Mouse (Mus musculus) MEL (cell line): ENCODE data around the gene Dhx15.
"Not testable (repeated sequence)": the region's sequence is repeated elsewhere in the genome, so short reads cannot be mapped to it uniquely, and the experiment has no call there.

Source experiments
- CHD2 ChIP-seq: IDR thresholded peaks from 2 replicates; pipeline ENCODE4 v1.6.1; 2011; ENCODE audit warnings: low read length, improper control_type of control experiment
- CTCF ChIP-seq, 3 experiments: IDR thresholded peaks in 2 of 3; conservative IDR thresholded peaks in 1 of 3; 2 replicates each; pipeline ENCODE4 v1.5.1; 2011 to 2012; ENCODE audit warnings: low read length in 3 of 3, low read depth in 2 of 3, mild to moderate bottlenecking in 2 of 3, improper control_type of control experiment in 1 of 3, inconsistent platforms in 1 of 3, mixed read lengths in 1 of 3, moderate library complexity in 1 of 3; ENCODE audit not compliant: control insufficient read depth in 1 of 3, insufficient read depth in 1 of 3, poor library complexity in 1 of 3, severe bottlenecking in 1 of 3
- GATA1 ChIP-seq: IDR thresholded peaks from 2 replicates; pipeline ENCODE4 v1.6.1; 2011; ENCODE audit warnings: low read depth, low read length, improper control_type of control experiment
- POLR2A ChIP-seq, 2 experiments: IDR thresholded peaks; 2 replicates each; pipeline ENCODE4 v1.6.1; 2011 to 2012; ENCODE audit warnings: low read length in 2 of 2, mild to moderate bottlenecking in 2 of 2, control low read depth in 1 of 2, improper control_type of control experiment in 1 of 2, low read depth in 1 of 2, moderate library complexity in 1 of 2; ENCODE audit not compliant: control insufficient read depth in 1 of 2, insufficient read depth in 1 of 2, poor library complexity in 1 of 2
- RAD21 ChIP-seq: IDR thresholded peaks from 2 replicates; pipeline ENCODE4 v1.6.1; 2011; ENCODE audit warnings: mild to moderate bottlenecking, low read depth, low read length, improper control_type of control experiment
- TCF12 ChIP-seq: IDR thresholded peaks from 2 replicates; pipeline ENCODE4 v1.6.1; 2014; ENCODE audit warnings: low read depth, mild to moderate bottlenecking, inconsistent platforms, low read length, improper control_type of control experiment, moderate library complexity
- USF1 ChIP-seq: IDR thresholded peaks from 2 replicates; pipeline ENCODE4 v1.6.1; 2014; ENCODE audit warnings: low read depth, mild to moderate bottlenecking, inconsistent platforms, low read length, improper control_type of control experiment, moderate library complexity

GRCm38 (mm10) chr5:52236585-52236984 lies 46.3 kb upstream of the Dhx15 start:
- not testable (repeated sequence) for TF ChIP-seq TCF12; POLR2A (IDR thresholded peaks at IDR 0.05; ENCODE audit: control insufficient read depth in 1 of 2, insufficient read depth in 1 of 2, low read depth in 1 of 2, low read length in 2 of 2, poor library complexity in 1 of 2); CHD2; CTCF (IDR thresholded peaks at IDR 0.05 in 2 of 3, conservative IDR thresholded peaks at IDR 0.05 in 1 of 3; ENCODE audit: control insufficient read depth in 1 of 3, insufficient read depth in 1 of 3, low read depth in 2 of 3, low read length in 3 of 3, poor library complexity in 1 of 3, severe bottlenecking in 1 of 3); RAD21; GATA1; USF1
